Mouse (Mus musculus) brain, embryonic 18.5 days (tissue): ENCODE measurements around the gene Ly75.

Experiments used
- DNase-seq: peaks from one replicate; pipeline ENCODE4 v3.0.0-alpha.2; 2012; ENCODE audit warnings: low read depth, low spot score

Ly75 gene

GRCm38 (mm10) chr2:60370188-60370587 lies 12.9 kb downstream of the Ly75 start:
- DNase-seq: no peak

- no peak for DNase-seq
Measured at GRCm38 (mm10) chr2:60369454-60369853, 13.6 kb downstream of the Ly75 start.

- DNase-seq: no peak
Measured at GRCm38 (mm10) chr2:60367871-60368270, 15.2 kb downstream of the Ly75 start.

- no peak for DNase-seq
Measured at GRCm38 (mm10) chr2:60367204-60367603, 15.9 kb downstream of the Ly75 start.

- DNase-seq: no peak
Measured at GRCm38 (mm10) chr2:60365820-60366610, 17.1 kb downstream of the Ly75 start.

- DNase-seq: no peak
Measured at GRCm38 (mm10) chr2:60365138-60365775, 17.8 kb downstream of the Ly75 start.

- DNase-seq: no peak
Measured at GRCm38 (mm10) chr2:60362146-60362545, 21.0 kb downstream of the Ly75 start.

- DNase-seq: no peak
Measured at GRCm38 (mm10) chr2:60359796-60360195, 23.3 kb downstream of the Ly75 start.

GRCm38 (mm10) chr2:60355388-60355683 lies 27.8 kb downstream of the Ly75 start:
- DNase-seq: no peak

- no peak for DNase-seq
Measured at GRCm38 (mm10) chr2:60354541-60355387, 28.3 kb downstream of the Ly75 start.

- DNase-seq: no peak
Measured at GRCm38 (mm10) chr2:60352296-60352695, 30.8 kb downstream of the Ly75 start.

- DNase-seq: no peak
Measured at GRCm38 (mm10) chr2:60351781-60352180, 31.3 kb downstream of the Ly75 start.

GRCm38 (mm10) chr2:60347875-60348274 lies 35.2 kb downstream of the Ly75 start:
- no peak for DNase-seq

- DNase-seq: no peak
Measured at GRCm38 (mm10) chr2:60346531-60346930, 36.6 kb downstream of the Ly75 start.

GRCm38 (mm10) chr2:60345717-60346116 lies 37.4 kb downstream of the Ly75 start:
- DNase-seq: no peak

GRCm38 (mm10) chr2:60343607-60344289 lies 39.4 kb downstream of the Ly75 start:
- DNase-seq: no peak

- no peak for DNase-seq
Measured at GRCm38 (mm10) chr2:60342107-60342880, 40.8 kb downstream of the Ly75 start.

GRCm38 (mm10) chr2:60337937-60338336 lies 45.2 kb downstream of the Ly75 start:
- DNase-seq: no peak

- no peak for DNase-seq
Measured at GRCm38 (mm10) chr2:60328641-60329040, 54.5 kb downstream of the Ly75 start.

GRCm38 (mm10) chr2:60327581-60327980 lies 55.5 kb downstream of the Ly75 start:
- DNase-seq: no peak

- no peak for DNase-seq
Measured at GRCm38 (mm10) chr2:60326948-60327347, 56.2 kb downstream of the Ly75 start.
